Mouse (Mus musculus) colon, adult 2 months (tissue): ENCODE data around the gene Gm35134. TPM values are rescaled to one million over a fixed set of nuclear protein-coding genes. Genes with fewer than 3 reads are reported as not detected.

ENCODE experiments used
- polyA plus RNA-seq: library from polyadenylated mRNA; depleted of rRNA; stranded (reverse); fragments of >200 nt; gene quantifications from 2 replicates; pipeline ENCODE4 v1.2.3, GENCODE M21; 2012; rRNA removed

The Gm35134 gene
- polyA plus RNA-seq: not detected in 2 replicates

DNA sequence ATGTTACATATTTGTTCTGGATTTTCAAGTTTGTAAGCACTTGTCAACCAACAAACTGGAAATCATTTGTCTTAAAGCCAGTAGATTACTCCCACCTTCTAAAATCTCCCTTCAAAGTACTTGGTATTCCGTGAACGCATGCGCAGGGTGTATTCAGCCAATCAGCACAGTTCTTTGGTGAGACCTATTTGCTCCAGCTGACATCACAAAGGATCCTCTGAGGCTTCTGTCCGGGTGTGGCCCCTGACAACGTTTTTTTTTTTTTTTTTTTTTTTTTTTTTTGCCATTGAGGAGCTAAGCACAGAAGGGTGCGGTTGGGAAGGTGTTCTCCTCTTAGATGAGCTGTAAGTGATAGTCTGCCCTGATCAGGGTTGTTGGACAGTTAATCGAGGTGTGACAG lies at the start of gene Gm35134:
TSS of gene Gm35134 (plus strand) at position 301 of the 400 bp plus-strand sequence.

